Mouse (Mus musculus) gastrocnemius, adult 18-20 months (tissue): ENCODE results near the gene Ncbp1. TPM values are rescaled to one million over a fixed set of nuclear protein-coding genes. Genes with fewer than 3 reads are reported as not detected.

Experiments
- DNase-seq: peaks from one replicate; pipeline ENCODE4 v3.0.0; 2021; ENCODE audit warnings: low spot score
- total RNA-seq, 2 experiments: library from RNA; stranded (reverse); gene quantifications; 2 replicates each; pipeline ENCODE4 v1.2.3; 2021

The Ncbp1 gene
- total RNA-seq, 2 experiments from 2014 or later = 13.1 to 16.1 TPM

DNA sequence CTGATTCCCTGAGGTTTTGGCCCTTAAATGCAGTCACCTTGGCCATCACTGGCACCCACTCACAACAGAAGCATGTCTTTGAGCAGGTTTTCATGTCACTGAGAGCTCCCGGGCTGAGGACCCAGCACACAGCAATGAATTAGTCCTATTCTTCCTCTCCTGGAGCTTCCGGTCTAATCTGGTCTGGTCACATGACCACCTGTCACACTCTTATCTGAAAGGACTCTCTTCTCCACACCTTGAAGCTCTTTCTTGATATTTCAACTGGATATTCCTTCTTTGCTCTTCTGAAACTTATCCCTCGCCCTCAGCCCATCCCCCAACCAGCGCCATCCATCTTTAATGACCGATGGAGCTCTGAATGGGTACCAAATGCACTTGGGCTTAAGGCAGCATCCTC lies 59.7 kb downstream of the Ncbp1 start:
- DNase-seq = no peak

DNA sequence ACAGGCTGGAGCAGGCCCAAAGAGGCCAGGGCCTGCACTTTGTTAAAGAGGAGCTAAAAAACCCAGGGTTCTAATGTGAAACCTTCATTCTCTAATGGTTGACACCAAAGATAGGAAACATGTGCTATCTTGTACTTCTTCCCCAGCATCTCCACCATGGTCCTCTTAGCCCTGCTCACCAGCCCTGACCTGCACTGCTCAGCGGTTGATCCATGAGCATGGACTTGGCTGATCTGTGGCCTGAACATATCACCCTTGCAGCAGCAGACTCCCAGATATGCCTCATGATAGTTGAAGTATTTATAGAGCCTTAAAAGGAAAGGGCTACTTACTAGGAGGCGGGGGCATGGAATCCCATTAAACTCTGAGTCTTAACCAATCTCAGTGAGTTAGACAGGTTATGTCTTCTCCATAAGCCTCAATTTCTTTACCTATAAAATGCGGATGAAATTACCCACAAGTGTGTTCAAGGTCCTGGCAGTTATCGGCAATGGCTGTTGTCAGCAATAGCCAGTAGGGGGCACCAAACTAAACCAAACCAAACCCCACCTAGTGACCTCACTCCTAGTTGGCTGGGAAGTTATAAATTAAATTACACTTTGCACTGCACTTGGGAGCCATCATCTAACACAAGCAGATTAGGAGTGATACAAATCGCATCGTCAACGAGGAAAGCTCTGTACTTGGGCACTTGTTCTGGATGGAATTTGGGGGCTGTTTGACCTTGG lies 63.6 kb downstream of the Ncbp1 start:
- DNase-seq = peak; percentile 69

DNA sequence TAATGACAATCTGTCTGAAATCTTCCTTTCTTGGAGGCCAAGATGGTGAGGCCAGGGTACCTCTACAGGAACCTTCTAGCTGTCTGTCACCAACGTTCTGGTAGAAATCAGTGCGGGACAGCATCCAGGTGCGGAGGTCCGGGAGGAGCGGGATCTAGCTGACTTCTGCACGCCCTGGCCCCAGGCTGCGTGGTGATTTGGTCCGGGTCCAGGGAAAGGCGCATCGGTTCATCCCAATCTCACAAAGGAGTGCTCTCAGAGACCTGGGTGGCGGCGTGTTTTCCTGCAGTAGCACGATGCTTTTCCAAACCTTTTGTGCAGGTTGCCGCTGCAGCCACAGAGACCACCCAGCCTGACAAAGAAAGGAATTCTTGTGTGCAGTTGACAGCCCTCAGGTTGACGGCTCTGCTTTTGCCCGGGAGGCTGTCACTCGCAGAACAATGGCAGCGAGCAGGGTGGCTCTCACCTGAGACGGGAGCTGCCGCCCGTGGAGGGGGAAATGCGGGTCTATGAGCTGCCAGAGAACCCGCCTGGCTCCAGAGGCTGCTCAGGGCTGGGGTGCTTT lies 64.2 kb downstream of the Ncbp1 start:
- DNase-seq = no peak

DNA sequence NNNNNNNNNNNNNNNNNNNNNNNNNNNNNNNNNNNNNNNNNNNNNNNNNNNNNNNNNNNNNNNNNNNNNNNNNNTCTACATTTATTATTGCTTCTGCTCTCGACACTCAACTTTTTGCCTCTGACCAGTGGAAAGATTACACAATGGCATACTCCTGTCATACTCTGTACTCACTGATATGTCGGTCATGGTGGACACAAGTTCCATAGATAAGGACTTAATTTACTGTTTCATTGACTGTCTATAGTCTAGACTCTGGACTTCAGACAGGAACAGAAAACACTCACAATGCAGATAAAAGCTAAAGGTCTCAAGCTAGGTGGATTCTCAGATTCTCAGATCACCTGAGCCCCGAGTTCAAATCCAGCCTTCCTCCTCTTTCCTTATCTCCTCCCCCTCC lies 82.7 kb downstream of the Ncbp1 start:
- DNase-seq = no peak

Other genes with a start within 250 kb of the Ncbp1 start
- gene Ccdc180, start 248.3 kb upstream of the Ncbp1 start, total RNA-seq = not detected
- gene Tdrd7, start 173.3 kb upstream of the Ncbp1 start, total RNA-seq = 1 to 10 TPM; 7.3 to 9.7 TPM
- gene Tmod1, start 99.7 kb upstream of the Ncbp1 start, total RNA-seq = 100 to 1,000 TPM; 163 to 194 TPM
- gene Tstd2, start 81 bp downstream of the Ncbp1 start, total RNA-seq = 10 to 100 TPM in 1 of 2 experiments, 1 to 10 TPM in 1; 9.6 to 10.2 TPM
- 1 to 10 TPM; 5.8 to 6.7 TPM for gene Xpa, start 57.7 kb downstream of the Ncbp1 start, total RNA-seq
- not detected for gene Foxe1, start 205.0 kb downstream of the Ncbp1 start, total RNA-seq